Mouse (Mus musculus) forelimb bud, embryonic 11.5 days (tissue): ENCODE measurements around the gene Vps52.
"Not testable (repeated sequence)": the region's sequence is repeated elsewhere in the genome, so short reads cannot be mapped to it uniquely, and the experiment has no call there.

Experiments used
- DNase-seq: peaks from one replicate; pipeline ENCODE4 v3.0.0-alpha.2; 2012; ENCODE audit warnings: low read depth, low spot score

The Vps52 gene

GRCm38 (mm10) chr17:34000796-34001195, 45.2 kb downstream of the Vps52 start:
- DNase-seq, result not testable (repeated sequence)

GRCm38 (mm10) chr17:34003426-34003825, 47.8 kb downstream of the Vps52 start:
- no peak for DNase-seq

GRCm38 (mm10) chr17:34006570-34006969, 51.0 kb downstream of the Vps52 start:
- DNase-seq, result no peak

DNA sequence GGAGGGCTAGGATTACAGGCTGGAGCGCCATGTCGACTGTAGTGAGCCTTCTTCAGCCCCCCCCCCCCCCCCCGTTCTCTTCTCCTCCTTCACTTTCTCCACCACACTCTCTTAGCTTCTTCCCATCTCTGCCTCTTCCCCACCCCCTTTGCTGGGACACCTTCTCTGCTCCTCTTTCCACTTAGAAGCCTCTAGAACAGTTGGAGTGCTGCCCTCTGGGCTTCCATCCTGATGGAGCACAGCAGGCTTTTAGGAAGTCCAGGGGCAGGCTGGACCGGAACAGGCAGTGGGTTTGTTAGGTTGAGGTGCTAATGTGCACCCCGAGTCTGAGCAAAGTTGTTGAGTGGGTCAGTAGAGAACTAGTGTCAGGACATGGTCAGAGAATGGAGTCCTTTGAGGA, 54.5 kb downstream of the Vps52 start:
- no peak for DNase-seq

- no peak for DNase-seq
Measured at GRCm38 (mm10) chr17:34013436-34013835, 57.8 kb downstream of the Vps52 start.
